11 mouse cellular contexts compared by ENCODE assay signal in genomic region chr7:140675863-140676262, GRCm38 (mm10). TPM values are rescaled to one million over a fixed set of nuclear protein-coding genes. Genes with fewer than 3 reads are reported as not detected.
DNase-seq lines count a peak whose midpoint lies in the region; ATAC-seq and TF ChIP-seq lines count a peak whose summit lies in the region.
"Had no signal": no experiment of that assay in that cellular context is flagged by ENCODE, and none has a peak within 500 bp of the region (broad histone marks: within the 10 kb centered on the region; RNA-seq: fewer than 3 reads in every experiment).

No protein-coding gene starts in this region.

- H3K9ac ChIP-seq in embryonic facial prominence, embryonic 13.5 days, result no peak overlapping the region
- H3K9ac ChIP-seq in intestine, embryonic 15.5 days, result no peak overlapping the region
- no peak overlapping the region for H3K9ac ChIP-seq in stomach, embryonic 14.5 days (replicated peaks; ENCODE audit: low read depth, low read length)
- H3K9ac ChIP-seq in kidney, embryonic 15.5 days, result no peak overlapping the region
- H3K9ac ChIP-seq: liver, embryonic 15.5 days had no signal

- no peak for DNase-seq in layer of hippocampus, adult 2 months (ENCODE audit: low spot score in 2 of 2)
- DNase-seq in layer of hippocampus, postnatal 25 days (ENCODE audit: extremely low spot score in 1 of 2, low spot score in 1 of 2), result no peak
- no peak for DNase-seq in adipocyte (ENCODE audit: low spot score)

- under 1% methylated on average over 4 of the region's 6 CpGs for WGBS in embryonic facial prominence, embryonic 13.5 days
- WGBS in intestine, embryonic 15.5 days, result 0% methylated on average over 6 of the region's 6 CpGs
- 0% methylated on average over 6 of the region's 6 CpGs for WGBS in stomach, embryonic 14.5 days
- WGBS in kidney, embryonic 15.5 days, result under 1% methylated on average over 6 of the region's 6 CpGs

- H3K4me3 ChIP-seq in layer of hippocampus, adult 2 months, result peak overlapping the region; percentile 33; the same call in 1 of the 2 replicates
- H3K4me3 ChIP-seq in embryonic facial prominence, embryonic 13.5 days, result no peak overlapping the region
- no peak overlapping the region for H3K4me3 ChIP-seq in intestine, embryonic 15.5 days (replicated peaks)
- no peak overlapping the region for H3K4me3 ChIP-seq in stomach, embryonic 14.5 days (ENCODE audit: low read depth, low read length)
- no peak overlapping the region for H3K4me3 ChIP-seq in kidney, embryonic 15.5 days (replicated peaks)
- H3K4me3 ChIP-seq: liver, embryonic 15.5 days had no signal

- H3K4me2 ChIP-seq in embryonic facial prominence, embryonic 13.5 days, result peak overlapping the region; percentile 3; the same call in 1 of the 2 replicates
- peak overlapping the region; percentile 35 for H3K4me2 ChIP-seq in intestine, embryonic 15.5 days (replicated peaks)
- H3K4me2 ChIP-seq in stomach, embryonic 14.5 days (replicated peaks; ENCODE audit: low read depth, low read length), result 0 out of 2 replicates have a peak overlapping the region, but pooled peaks have one; percentile 20
- H3K4me2 ChIP-seq in kidney, embryonic 15.5 days, result no peak overlapping the region
- H3K4me2 ChIP-seq: liver, embryonic 15.5 days had no signal

- no peaks in the 10 kb centered on the region for H3K36me3 ChIP-seq in embryonic facial prominence, embryonic 13.5 days
- H3K36me3 ChIP-seq in intestine, embryonic 15.5 days, result no peaks in the 10 kb centered on the region
- H3K36me3 ChIP-seq in stomach, embryonic 14.5 days (ENCODE audit: control insufficient read depth, insufficient read depth, low read length), result no peaks in the 10 kb centered on the region
- H3K36me3 ChIP-seq in kidney, embryonic 15.5 days, result no peaks in the 10 kb centered on the region
- H3K36me3 ChIP-seq: G1E; liver, embryonic 15.5 days had no signal

- ATAC-seq in embryonic facial prominence, embryonic 13.5 days (ENCODE audit: insufficient number of reproducible peaks, insufficient read depth, low FRiP score, low TSS enrichment, low read depth), result no peak
- ATAC-seq in intestine, embryonic 15.5 days, result no peak; the same call in 1 of the 2 replicates
- no peak; the same call in 1 of the 2 replicates for ATAC-seq in stomach, embryonic 14.5 days (ENCODE audit: insufficient number of reproducible peaks, insufficient read depth, low FRiP score, low read depth)
- ATAC-seq in kidney, embryonic 15.5 days (replicated peaks; ENCODE audit: low FRiP score), result no peak

- peak; percentile 20; the same call in 1 of the 2 replicates for TF ChIP-seq CTCF in layer of hippocampus, adult 2 months (conservative IDR thresholded peaks at IDR 0.05)

- H3K27me3 ChIP-seq in embryonic facial prominence, embryonic 13.5 days, result peaks cover 4% of the 10 kb centered on the region; the same call in 1 of the 2 replicates
- no peaks in the 10 kb centered on the region for H3K27me3 ChIP-seq in intestine, embryonic 15.5 days (replicated peaks)
- no peaks in the 10 kb centered on the region for H3K27me3 ChIP-seq in stomach, embryonic 14.5 days (ENCODE audit: control insufficient read depth, insufficient read depth, low read length)
- H3K27me3 ChIP-seq in kidney, embryonic 15.5 days, result no peaks in the 10 kb centered on the region
- H3K27me3 ChIP-seq: liver, embryonic 15.5 days had no signal

- H3K27ac ChIP-seq in layer of hippocampus, adult 2 months, result peak overlapping the region; percentile 81
- H3K27ac ChIP-seq in embryonic facial prominence, embryonic 13.5 days, result no peak overlapping the region
- H3K27ac ChIP-seq in intestine, embryonic 15.5 days, result no peak overlapping the region
- no peak overlapping the region for H3K27ac ChIP-seq in stomach, embryonic 14.5 days (ENCODE audit: low read length)
- no peak overlapping the region for H3K27ac ChIP-seq in kidney, embryonic 15.5 days
- H3K27ac ChIP-seq: liver, embryonic 15.5 days had no signal

- H3K9me3 ChIP-seq in embryonic facial prominence, embryonic 13.5 days, result peaks cover 4% of the 10 kb centered on the region
- no peaks in the 10 kb centered on the region for H3K9me3 ChIP-seq in intestine, embryonic 15.5 days
- H3K9me3 ChIP-seq in stomach, embryonic 14.5 days (ENCODE audit: control insufficient read depth, low read depth, low read length), result no peaks in the 10 kb centered on the region
- no peaks in the 10 kb centered on the region for H3K9me3 ChIP-seq in kidney, embryonic 15.5 days (replicated peaks)
- H3K9me3 ChIP-seq: liver, embryonic 15.5 days had no signal

- no peaks in the 10 kb centered on the region for H3K4me1 ChIP-seq in embryonic facial prominence, embryonic 13.5 days
- H3K4me1 ChIP-seq in intestine, embryonic 15.5 days (replicated peaks), result 0 out of 2 replicates have a peak, but pooled peaks cover 2% of the 10 kb centered on the region
- H3K4me1 ChIP-seq in stomach, embryonic 14.5 days (ENCODE audit: control insufficient read depth, insufficient read depth, low read length), result no peaks in the 10 kb centered on the region
- no peaks in the 10 kb centered on the region for H3K4me1 ChIP-seq in kidney, embryonic 15.5 days
- H3K4me1 ChIP-seq: liver, embryonic 15.5 days had no signal

RNA-seq across cellular contexts. Expression of gene Olfr45, which starts 5.9 kb away (rescaled TPM):
- under 1 TPM; 0.12 to 0.13 TPM for total RNA-seq in layer of hippocampus, adult 2 months (2021)
- total RNA-seq in layer of hippocampus, postnatal 25 days (2021), result under 1 TPM in 1 of 2 experiments, not detected in 1; 0.23 TPM
- polyA plus RNA-seq in embryonic facial prominence, embryonic 13.5 days (2015; fragmentation: Nextera tagmentation; extraction: Ambion mirVana), result not detected in 2 replicates
- not detected in 2 replicates for polyA plus RNA-seq in intestine, embryonic 15.5 days (2015; fragmentation: Nextera tagmentation; extraction: Ambion mirVana)
- polyA plus RNA-seq in stomach, embryonic 14.5 days (2014; fragmentation: Nextera tagmentation; extraction: Ambion mirVana), result not detected in 2 replicates
- polyA plus RNA-seq in kidney, embryonic 15.5 days (2015; fragmentation: Nextera tagmentation; extraction: Ambion mirVana), result not detected in 2 replicates
- total RNA-seq: granulocyte monocyte progenitor cell, adult 5-6 weeks had no signal
- polyA plus RNA-seq: G1E; liver, embryonic 15.5 days; small intestine, adult 2 months had no signal

RNA-seq across cellular contexts. Expression of gene Olfr539, which starts 16.1 kb away (rescaled TPM):
- total RNA-seq in layer of hippocampus, adult 2 months (2021), result under 1 TPM; 0.20 to 0.23 TPM
- total RNA-seq in layer of hippocampus, postnatal 25 days (2021), result under 1 TPM; 0.10 to 0.21 TPM
- polyA plus RNA-seq in embryonic facial prominence, embryonic 13.5 days (2015; fragmentation: Nextera tagmentation; extraction: Ambion mirVana), result 0.01 and 0.03 TPM in 2 replicates
- not detected in 2 replicates for polyA plus RNA-seq in intestine, embryonic 15.5 days (2015; fragmentation: Nextera tagmentation; extraction: Ambion mirVana)
- not detected in 2 replicates for polyA plus RNA-seq in stomach, embryonic 14.5 days (2014; fragmentation: Nextera tagmentation; extraction: Ambion mirVana)
- polyA plus RNA-seq in kidney, embryonic 15.5 days (2015; fragmentation: Nextera tagmentation; extraction: Ambion mirVana), result not detected in 2 replicates
- total RNA-seq: granulocyte monocyte progenitor cell, adult 5-6 weeks had no signal
- polyA plus RNA-seq: G1E; liver, embryonic 15.5 days; small intestine, adult 2 months had no signal

RNA-seq across cellular contexts. Expression of gene Olfr541, which starts 21.2 kb away (rescaled TPM):
- not detected for total RNA-seq in layer of hippocampus, adult 2 months (2021)
- not detected for total RNA-seq in layer of hippocampus, postnatal 25 days (2021)
- 0.15 TPM in 1 of 2 replicates, not detected in the other for polyA plus RNA-seq in embryonic facial prominence, embryonic 13.5 days (2015; fragmentation: Nextera tagmentation; extraction: Ambion mirVana)
- polyA plus RNA-seq in intestine, embryonic 15.5 days (2015; fragmentation: Nextera tagmentation; extraction: Ambion mirVana), result not detected in 2 replicates
- not detected in 2 replicates for polyA plus RNA-seq in stomach, embryonic 14.5 days (2014; fragmentation: Nextera tagmentation; extraction: Ambion mirVana)
- not detected in 2 replicates for polyA plus RNA-seq in kidney, embryonic 15.5 days (2015; fragmentation: Nextera tagmentation; extraction: Ambion mirVana)
- total RNA-seq: granulocyte monocyte progenitor cell, adult 5-6 weeks had no signal
- polyA plus RNA-seq: G1E; liver, embryonic 15.5 days; small intestine, adult 2 months had no signal

RNA-seq across cellular contexts. Expression of gene Olfr53, which starts 29.6 kb away (rescaled TPM):
- under 1 TPM in 1 of 2 experiments, not detected in 1; 0.34 TPM for total RNA-seq in layer of hippocampus, adult 2 months (2021)
- not detected for total RNA-seq in layer of hippocampus, postnatal 25 days (2021)
- not detected in 2 replicates for polyA plus RNA-seq in embryonic facial prominence, embryonic 13.5 days (2015; fragmentation: Nextera tagmentation; extraction: Ambion mirVana)
- polyA plus RNA-seq in intestine, embryonic 15.5 days (2015; fragmentation: Nextera tagmentation; extraction: Ambion mirVana), result not detected in 2 replicates
- not detected in 2 replicates for polyA plus RNA-seq in stomach, embryonic 14.5 days (2014; fragmentation: Nextera tagmentation; extraction: Ambion mirVana)
- polyA plus RNA-seq in kidney, embryonic 15.5 days (2015; fragmentation: Nextera tagmentation; extraction: Ambion mirVana), result not detected in 2 replicates
- total RNA-seq: G1E; granulocyte monocyte progenitor cell, adult 5-6 weeks had no signal
- polyA plus RNA-seq: G1E; liver, embryonic 15.5 days; small intestine, adult 2 months had no signal

RNA-seq across cellular contexts. Expression of gene Olfr61, which starts 47.1 kb away (rescaled TPM):
- under 1 TPM in 1 of 2 experiments, not detected in 1; 0.29 TPM for total RNA-seq in layer of hippocampus, adult 2 months (2021)
- total RNA-seq in layer of hippocampus, postnatal 25 days (2021), result not detected
- not detected in 2 replicates for polyA plus RNA-seq in embryonic facial prominence, embryonic 13.5 days (2015; fragmentation: Nextera tagmentation; extraction: Ambion mirVana)
- not detected in 2 replicates for polyA plus RNA-seq in intestine, embryonic 15.5 days (2015; fragmentation: Nextera tagmentation; extraction: Ambion mirVana)
- not detected in 2 replicates for polyA plus RNA-seq in stomach, embryonic 14.5 days (2014; fragmentation: Nextera tagmentation; extraction: Ambion mirVana)
- not detected in 2 replicates for polyA plus RNA-seq in kidney, embryonic 15.5 days (2015; fragmentation: Nextera tagmentation; extraction: Ambion mirVana)
- total RNA-seq: G1E; granulocyte monocyte progenitor cell, adult 5-6 weeks had no signal
- polyA plus RNA-seq: G1E; liver, embryonic 15.5 days; small intestine, adult 2 months had no signal
